18 mouse cellular contexts compared by ENCODE assay signal in genomic region chr11:120008956-120009355, GRCm38 (mm10). TPM values are rescaled to one million over a fixed set of nuclear protein-coding genes. Genes with fewer than 3 reads are reported as not detected.
DNase-seq lines count a peak whose midpoint lies in the region; ATAC-seq and TF ChIP-seq lines count a peak whose summit lies in the region.
"Had no signal": no experiment of that assay in that cellular context is flagged by ENCODE, and none has a peak within 500 bp of the region (broad histone marks: within the 10 kb centered on the region; RNA-seq: fewer than 3 reads in every experiment).

No protein-coding gene starts in this region.

- whole genome bisulfite sequencing in kidney, adult 2 months, result 72% methylated on average over 8 of the region's 8 CpGs
- 85% methylated on average over 8 of the region's 8 CpGs for WGBS in kidney, embryonic 14.5 days
- 67% methylated on average over 8 of the region's 8 CpGs for WGBS in olfactory bulb, adult 2 months

- intact Hi-C loops in left cerebral cortex, adult 2 months (cut with DNase I), result no loop called here

- no peaks in the 10 kb centered on the region for H3K27me3 ChIP-seq in kidney, adult 2 months (replicated peaks; ENCODE audit: control insufficient read depth, insufficient read depth, low read length)
- peaks cover 11% of the 10 kb centered on the region; the same call in 1 of the 2 replicates for H3K27me3 ChIP-seq in kidney, embryonic 14.5 days (ENCODE audit: control insufficient read depth, insufficient read depth, low read length)
- H3K27me3 ChIP-seq: forebrain, embryonic 13.5 days; forebrain, embryonic 15.5 days had no signal

- H3K4me1 ChIP-seq in kidney, adult 2 months (ENCODE audit: control insufficient read depth, insufficient read depth, low read length), result peaks cover 7% of the 10 kb centered on the region; the same call in 1 of the 2 replicates
- 0 out of 2 replicates have a peak, but pooled peaks cover 7% of the 10 kb centered on the region for H3K4me1 ChIP-seq in kidney, embryonic 14.5 days (ENCODE audit: control insufficient read depth, insufficient read depth, low read length)
- peaks cover 9% of the 10 kb centered on the region for H3K4me1 ChIP-seq in brown adipose tissue, adult 24 weeks (ENCODE audit: control insufficient read depth, insufficient read depth, insufficient read length, low read length)
- peaks cover 43% of the 10 kb centered on the region for H3K4me1 ChIP-seq in olfactory bulb, adult 2 months (ENCODE audit: control insufficient read depth, insufficient read depth, low read length)

- H3K4me3 ChIP-seq in kidney, adult 2 months (ENCODE audit: insufficient read depth, low read depth, low read length), result no peak overlapping the region
- H3K4me3 ChIP-seq in kidney, embryonic 14.5 days (ENCODE audit: low read length), result no peak overlapping the region
- H3K4me3 ChIP-seq in left cerebral cortex, adult 2 months, result no peak overlapping the region
- 0 out of 2 replicates have a peak overlapping the region, but pooled peaks have one; percentile 62 for H3K4me3 ChIP-seq in brown adipose tissue, adult 24 weeks (ENCODE audit: insufficient read depth, low read depth, low read length)
- H3K4me3 ChIP-seq in olfactory bulb, adult 2 months (ENCODE audit: insufficient read depth, low read depth, low read length), result no peak overlapping the region
- H3K4me3 ChIP-seq: embryonic facial prominence, embryonic 10.5 days; embryonic facial prominence, embryonic 12.5 days; forebrain, embryonic 13.5 days; forebrain, embryonic 15.5 days had no signal

- H3K4me2 ChIP-seq in kidney, embryonic 14.5 days (replicated peaks; ENCODE audit: low read depth, low read length), result no peak overlapping the region
- H3K4me2 ChIP-seq: embryonic facial prominence, embryonic 12.5 days; forebrain, embryonic 13.5 days; forebrain, embryonic 15.5 days had no signal

- no peak for TF ChIP-seq CTCF in kidney, adult 2 months (conservative IDR thresholded peaks at IDR 0.05; ENCODE audit: insufficient read depth, insufficient read length, low read depth, low read length)
- no peak for TF ChIP-seq CTCF in left cerebral cortex, adult 2 months (IDR thresholded peaks at IDR 0.05)
- no peak for TF ChIP-seq CTCF in olfactory bulb, adult 2 months (IDR thresholded peaks at IDR 0.05; ENCODE audit: insufficient read depth, low read depth, low read length)

- H3K9ac ChIP-seq in kidney, embryonic 14.5 days (ENCODE audit: low read depth, low read length), result no peak overlapping the region
- H3K9ac ChIP-seq: embryonic facial prominence, embryonic 12.5 days; forebrain, embryonic 13.5 days; forebrain, embryonic 15.5 days; forebrain, postnatal 0 days had no signal

- peak; percentile 43 for DNase-seq in kidney, adult 2 months
- no peak for DNase-seq in left cerebral cortex, adult 2 months (ENCODE audit: extremely low spot score in 1 of 2, low spot score in 2 of 2)
- DNase-seq in left cerebral cortex, adult 8-10 months (ENCODE audit: low spot score in 2 of 2), result no peak
- DNase-seq in layer of hippocampus, adult 18-20 months (ENCODE audit: low spot score in 2 of 2), result no peak
- DNase-seq: adrenal gland, adult 2 months; adrenal gland, postnatal 10 days; adrenal gland, postnatal 25 days; cerebellum, adult 9-10 months; cerebellum, postnatal 14 days; forebrain, postnatal 0 days had no signal

- no peaks in the 10 kb centered on the region for H3K36me3 ChIP-seq in kidney, adult 2 months (ENCODE audit: control insufficient read depth, insufficient read depth, low read length)
- H3K36me3 ChIP-seq in kidney, embryonic 14.5 days (ENCODE audit: control insufficient read depth, insufficient read depth, low read length), result no peaks in the 10 kb centered on the region
- H3K36me3 ChIP-seq: embryonic facial prominence, embryonic 10.5 days; embryonic facial prominence, embryonic 12.5 days had no signal

- no peaks in the 10 kb centered on the region for H3K9me3 ChIP-seq in kidney, embryonic 14.5 days (ENCODE audit: control insufficient read depth, low read length)
- H3K9me3 ChIP-seq: embryonic facial prominence, embryonic 10.5 days; embryonic facial prominence, embryonic 12.5 days; forebrain, embryonic 13.5 days; forebrain, embryonic 15.5 days had no signal

- no peak for TF ChIP-seq POLR2A in kidney, adult 2 months (IDR thresholded peaks at IDR 0.05; ENCODE audit: low read depth, low read length)
- no peak for TF ChIP-seq POLR2A in olfactory bulb, adult 2 months (IDR thresholded peaks at IDR 0.05; ENCODE audit: insufficient read depth, low read depth, low read length)

- ATAC-seq in kidney, embryonic 14.5 days (ENCODE audit: low FRiP score, low TSS enrichment), result no peak
- ATAC-seq: forebrain, embryonic 13.5 days; forebrain, embryonic 15.5 days; forebrain, postnatal 0 days had no signal

- no peak overlapping the region for H3K27ac ChIP-seq in kidney, adult 2 months (ENCODE audit: insufficient read depth, low read depth, low read length)
- no peak overlapping the region for H3K27ac ChIP-seq in kidney, embryonic 14.5 days (ENCODE audit: low read depth, low read length)
- peak overlapping the region; percentile 60; the same call in 1 of the 2 replicates for H3K27ac ChIP-seq in left cerebral cortex, adult 2 months
- no peak overlapping the region for H3K27ac ChIP-seq in brown adipose tissue, adult 24 weeks (replicated peaks; ENCODE audit: low read depth, low read length)
- H3K27ac ChIP-seq in olfactory bulb, adult 2 months (ENCODE audit: insufficient read depth, low read depth, low read length), result 0 out of 2 replicates have a peak overlapping the region, but pooled peaks have one; percentile 3
- H3K27ac ChIP-seq: embryonic facial prominence, embryonic 10.5 days; embryonic facial prominence, embryonic 12.5 days; forebrain, embryonic 13.5 days; forebrain, embryonic 15.5 days had no signal

RNA-seq across cellular contexts. Expression of gene Aatk, which starts 38.0 kb away (rescaled TPM):
- 5.1 and 6.8 TPM in 2 replicates for polyA plus RNA-seq in kidney, adult 2 months (2012; rRNA removed)
- 1.3 and 1.9 TPM in 2 replicates for polyA plus RNA-seq in kidney, embryonic 14.5 days (2014; fragmentation: Nextera tagmentation; extraction: Ambion mirVana)
- 100 to 1,000 TPM; 193 to 203 TPM for total RNA-seq in left cerebral cortex, adult 2 months (2021)
- total RNA-seq in left cerebral cortex, adult 8-10 months (2022), result 100 to 1,000 TPM; 217 to 244 (median 225) TPM
- polyA plus RNA-seq in brown adipose tissue, adult 24 weeks (2012; ENCODE audit: insufficient read depth, insufficient read length, missing spikeins), result 6.7 and 12.0 TPM in 2 replicates
- polyA plus RNA-seq in olfactory bulb, adult 2 months (2012; ENCODE audit: insufficient read depth, insufficient read length, low replicate concordance, missing spikeins), result not detected in 2 replicates
- 100 to 1,000 TPM; 205 to 215 TPM for total RNA-seq in layer of hippocampus, adult 18-20 months (2021)
- polyA plus RNA-seq: C2C12 had no signal

Comparison
In these comparisons a context has a peak if more than half of its experiments do, and no peak if none do; other contexts are left out.
1. H3K27ac ChIP-seq: peak in left cerebral cortex, adult 2 months (single experiment) and olfactory bulb, adult 2 months (single experiment); none in kidney, adult 2 months (single experiment), kidney, embryonic 14.5 days (single experiment) and brown adipose tissue, adult 24 weeks (single experiment).